ENCODE assay signal across 8 mouse cellular contexts in genomic region chr9:120360397-120361177, GRCm38 (mm10). TPM values are rescaled to one million over a fixed set of nuclear protein-coding genes. Genes with fewer than 3 reads are reported as not detected.
A peak's percentile ranks its signal among the peaks of the same experiment; 100 is the strongest.
DNase-seq lines count a peak whose midpoint lies in the region; ATAC-seq lines count a peak whose summit lies in the region.

No protein-coding gene starts in this region.

- H3K27me3 ChIP-seq in liver, embryonic 12.5 days (replicated peaks) = no peaks in the 10 kb centered on the region
- H3K27me3 ChIP-seq in heart, embryonic 12.5 days (replicated peaks) = no peaks in the 10 kb centered on the region

- H3K4me3 ChIP-seq in liver, embryonic 12.5 days = no peak overlapping the region
- no peak overlapping the region for H3K4me3 ChIP-seq in heart, embryonic 12.5 days

- no peak for DNase-seq in liver
- DNase-seq in embryo, embryonic 11 days = peak; percentile 46
- DNase-seq in kidney, postnatal 25 days = peak; percentile 69 to 88
- DNase-seq in lung, postnatal 10 days = peak; percentile 68
- DNase-seq in right cerebral cortex, postnatal 25 days = peak; percentile 43
- no peak for DNase-seq in T-cell, adult 2 months (ENCODE audit: low spot score)

- no peaks in the 10 kb centered on the region for H3K9me3 ChIP-seq in liver, embryonic 12.5 days (replicated peaks)
- peaks cover 5% of the 10 kb centered on the region; the same call in 1 of the 2 replicates for H3K9me3 ChIP-seq in heart, embryonic 12.5 days (replicated peaks)

- no peaks in the 10 kb centered on the region for H3K36me3 ChIP-seq in liver, embryonic 12.5 days
- H3K36me3 ChIP-seq in heart, embryonic 12.5 days = no peaks in the 10 kb centered on the region

- no peak overlapping the region for H3K9ac ChIP-seq in liver, embryonic 12.5 days
- no peak overlapping the region for H3K9ac ChIP-seq in heart, embryonic 12.5 days

- ATAC-seq in liver, embryonic 12.5 days = no peak
- peak; percentile 77 for ATAC-seq in heart, embryonic 12.5 days (ENCODE audit: insufficient number of reproducible peaks, low FRiP score)

- H3K27ac ChIP-seq in liver, embryonic 12.5 days = 0 out of 2 replicates have a peak overlapping the region, but pooled peaks have one; percentile 14
- peak overlapping the region; percentile 84 for H3K27ac ChIP-seq in heart, embryonic 12.5 days (ENCODE audit: poor library complexity, severe bottlenecking)

- no peak overlapping the region for H3K4me2 ChIP-seq in liver, embryonic 12.5 days
- H3K4me2 ChIP-seq in heart, embryonic 12.5 days = peak overlapping the region; percentile 26; the same call in 1 of the 2 replicates

- 35% methylated on average over 14 of the region's 14 CpGs for WGBS in liver, embryonic 12.5 days (ENCODE audit: insufficient replicate concordance)
- WGBS in heart, embryonic 12.5 days = 45% methylated on average over 14 of the region's 14 CpGs

- H3K4me1 ChIP-seq in liver, embryonic 12.5 days = peaks cover 4% of the 10 kb centered on the region; the same call in 1 of the 2 replicates
- H3K4me1 ChIP-seq in heart, embryonic 12.5 days (replicated peaks) = peaks cover 28% of the 10 kb centered on the region

RNA-seq across cellular contexts. Expression of gene Myrip, which starts 59.3 kb away (rescaled TPM):
- 0.04 TPM in 2 replicates for polyA plus RNA-seq in liver, embryonic 12.5 days (2016; fragmentation: Nextera tagmentation; extraction: Ambion mirVana)
- 0.95 and 1.1 TPM in 2 replicates for polyA plus RNA-seq in heart, embryonic 12.5 days (2016; fragmentation: Nextera tagmentation; extraction: Ambion mirVana)

Comparison
In these comparisons a context has a peak if more than half of its experiments do, and no peak if none do; other contexts are left out.
1. DNase-seq: peak in embryo, embryonic 11 days (single experiment), kidney, postnatal 25 days (2 of 2), lung, postnatal 10 days (single experiment) and right cerebral cortex, postnatal 25 days (single experiment); none in liver (single experiment) and T-cell, adult 2 months (single experiment).